Mouse (Mus musculus) MEL (cell line): ENCODE measurements around the gene Irs3.

Experiments
- CHD1 ChIP-seq: IDR thresholded peaks from 2 replicates; pipeline ENCODE4 v1.6.1; 2012; ENCODE audit warnings: low read depth, mild to moderate bottlenecking, inconsistent platforms, low read length, improper control_type of control experiment
- CTCF ChIP-seq, 3 experiments: IDR thresholded peaks in 2 of 3; conservative IDR thresholded peaks in 1 of 3; 2 replicates each; pipeline ENCODE4 v1.5.1; 2011 to 2012; ENCODE audit warnings: low read length in 3 of 3, low read depth in 2 of 3, mild to moderate bottlenecking in 2 of 3, improper control_type of control experiment in 1 of 3, inconsistent platforms in 1 of 3, mixed read lengths in 1 of 3, moderate library complexity in 1 of 3; ENCODE audit not compliant: control insufficient read depth in 1 of 3, insufficient read depth in 1 of 3, poor library complexity in 1 of 3, severe bottlenecking in 1 of 3
- EP300 ChIP-seq, 2 experiments: IDR thresholded peaks; 2 replicates each; pipeline ENCODE4 v1.6.1; 2011; ENCODE audit warnings: improper control_type of control experiment in 2 of 2, low read length in 2 of 2, low read depth in 1 of 2, mild to moderate bottlenecking in 1 of 2
- MEF2A ChIP-seq: IDR thresholded peaks from 2 replicates; pipeline ENCODE4 v1.6.1; 2014; ENCODE audit warnings: low read depth, mild to moderate bottlenecking, inconsistent platforms, low read length, improper control_type of control experiment; ENCODE audit not compliant: poor library complexity, insufficient replicate concordance, severe bottlenecking; ENCODE audit errors: extremely low read depth
- ZC3H11A ChIP-seq: IDR thresholded peaks from 2 replicates; pipeline ENCODE4 v1.6.1; 2012; ENCODE audit warnings: low read depth, mild to moderate bottlenecking, inconsistent platforms, low read length, improper control_type of control experiment
- ZNF384 ChIP-seq: IDR thresholded peaks from 2 replicates; pipeline ENCODE4 v1.6.1; 2012; ENCODE audit warnings: low read depth, mild to moderate bottlenecking, inconsistent platforms, low read length, improper control_type of control experiment

GRCm38 (mm10) chr5:137647827-137648601 lies 2.5 kb upstream of the Irs3 start:
- no peak for TF ChIP-seq MEF2A
- no peak for TF ChIP-seq CHD1
- no peak for TF ChIP-seq CTCF (IDR thresholded peaks at IDR 0.05 in 2 of 3, conservative IDR thresholded peaks at IDR 0.05 in 1 of 3; ENCODE audit: control insufficient read depth in 1 of 3, insufficient read depth in 1 of 3, low read depth in 2 of 3, low read length in 3 of 3, poor library complexity in 1 of 3, severe bottlenecking in 1 of 3)
- no peak for TF ChIP-seq EP300 (IDR thresholded peaks at IDR 0.05; ENCODE audit: low read depth in 1 of 2, low read length in 2 of 2)
- no peak for TF ChIP-seq ZC3H11A
- no peak for TF ChIP-seq ZNF384
